Mouse (Mus musculus) forebrain, embryonic 16.5 days (tissue): ENCODE data around the gene Fam166a. TPM values are rescaled to one million over a fixed set of nuclear protein-coding genes. Genes with fewer than 3 reads are reported as not detected.

Source experiments
- ATAC-seq: fragments of 200-750 bp; cut with Nextera tagmentation; 2 replicates; pipeline ENCODE4 v1.8.0; 2017; ENCODE audit warnings: mild to moderate bottlenecking, moderate library complexity
- H3K27ac ChIP-seq: fragments of 300-500 bp; sonication (generic); 2 replicates; pipeline ENCODE4 v1.5.1; 2014; ENCODE audit warnings: low read length, control low read depth
- H3K27me3 ChIP-seq: fragments of 300-500 bp; sonication (generic); replicated peaks from 2 replicates; pipeline ENCODE4 v1.6.1; 2014; ENCODE audit warnings: low read length; ENCODE audit not compliant: control insufficient read depth, insufficient read depth
- H3K36me3 ChIP-seq: fragments of 300-500 bp; sonication (generic); 2 replicates; pipeline ENCODE4 v1.6.1; 2014; ENCODE audit not compliant: control insufficient read depth, insufficient read depth
- H3K4me1 ChIP-seq: fragments of 300-500 bp; sonication (generic); replicated peaks from 2 replicates; pipeline ENCODE4 v1.6.1; 2014; ENCODE audit warnings: low read length; ENCODE audit not compliant: control insufficient read depth, insufficient read depth
- H3K4me2 ChIP-seq: fragments of 300-500 bp; sonication (generic); 2 replicates; pipeline ENCODE4 v1.6.1; 2014; ENCODE audit warnings: mild to moderate bottlenecking, low read length, control low read depth
- H3K4me3 ChIP-seq: fragments of 300-500 bp; sonication (generic); replicated peaks from 2 replicates; pipeline ENCODE4 v1.5.1; 2014; ENCODE audit warnings: mild to moderate bottlenecking, low read length, control low read depth
- H3K9ac ChIP-seq: fragments of 300-500 bp; sonication (generic); replicated peaks from 2 replicates; pipeline ENCODE4 v1.6.1; 2014; ENCODE audit warnings: low read depth, low read length, control low read depth
- H3K9me3 ChIP-seq: fragments of 300-500 bp; sonication (generic); 2 replicates; pipeline ENCODE4 v1.6.1; 2016; ENCODE audit warnings: low read length; ENCODE audit not compliant: control insufficient read depth
- WGBS: fragments of 180-500 bp; shearing (Covaris S2); extraction: QIAGEN DNeasy Blood & Tissue Kit; methylation state at CpG from one replicate; pipeline ENCODE4 v1.1.7; 2014; 5-methylcytosine and 5-hydroxymethylcytosine counted together
- polyA plus RNA-seq: library from polyadenylated mRNA; unstranded; fragments of >200 nt; fragmentation: Nextera tagmentation; extraction: Ambion mirVana; gene quantifications from 2 replicates; pipeline ENCODE4 v1.2.1, GENCODE M21; 2015

The Fam166a gene
- polyA plus RNA-seq, 1 experiment from 2014 or later: not detected

DNA sequence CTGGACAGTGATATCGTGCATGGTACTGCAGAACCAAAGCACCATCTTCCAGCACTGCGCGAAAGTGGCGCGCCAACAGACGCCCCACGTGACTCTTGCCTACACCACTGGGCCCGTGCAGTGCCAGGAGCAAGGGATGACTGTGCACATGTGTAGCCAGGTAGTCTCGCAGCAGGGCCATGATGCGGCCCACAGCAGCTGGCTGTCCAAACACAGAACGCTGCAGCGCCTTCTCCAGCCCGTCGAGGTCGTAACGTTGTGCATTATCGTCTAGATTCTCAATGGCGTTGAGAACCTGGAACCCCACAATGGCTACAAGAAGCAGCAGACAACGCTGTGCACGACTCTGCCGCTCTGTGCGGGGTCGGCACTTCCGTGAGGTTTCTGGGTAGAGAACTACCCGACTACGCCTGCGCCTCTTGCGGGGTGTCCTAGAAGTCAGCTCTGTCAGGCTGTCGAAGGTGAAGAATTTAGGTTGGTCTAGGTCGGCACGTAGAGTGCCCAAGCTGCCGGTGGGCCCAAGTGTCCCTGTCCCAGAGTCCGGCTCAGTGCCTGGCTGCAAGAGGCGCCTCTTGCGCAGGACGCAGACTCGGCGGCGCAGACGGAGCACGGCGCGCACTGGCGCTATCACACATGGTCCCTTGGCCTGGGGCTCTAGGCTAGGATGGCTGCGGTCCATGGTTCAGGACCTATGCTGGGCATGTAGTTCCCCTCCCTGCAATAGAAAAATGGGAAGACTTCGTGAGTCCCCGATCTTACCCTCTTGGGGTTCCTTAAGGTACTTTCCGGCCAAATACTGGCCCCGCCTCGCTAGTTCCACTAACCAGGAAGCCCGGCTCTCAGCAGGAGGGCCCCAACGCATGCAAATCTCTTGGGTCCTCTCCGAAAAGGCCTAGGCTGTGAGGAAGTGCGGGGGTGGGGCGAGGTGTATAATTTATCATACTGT, 23.1 kb upstream of the Fam166a start:
- Histone ChIP-seq H3K27me3 (peaks cover 21% of the 10 kb centered on the region), H3K36me3 (peaks cover 9% of the 10 kb centered on the region), H3K9me3 (no peaks in the 10 kb centered on the region), H3K9ac (no peak overlapping the region), H3K4me1 (peaks cover 3% of the 10 kb centered on the region; the same call in 1 of the 2 replicates), H3K4me3 (no peak overlapping the region), H3K27ac (no peak overlapping the region), H3K4me2 (0 out of 2 replicates have a peak overlapping the region, but pooled peaks have one; percentile 7)
- WGBS: 22% methylated on average over 55 of the region's 55 CpGs
- ATAC-seq: no peak

DNA sequence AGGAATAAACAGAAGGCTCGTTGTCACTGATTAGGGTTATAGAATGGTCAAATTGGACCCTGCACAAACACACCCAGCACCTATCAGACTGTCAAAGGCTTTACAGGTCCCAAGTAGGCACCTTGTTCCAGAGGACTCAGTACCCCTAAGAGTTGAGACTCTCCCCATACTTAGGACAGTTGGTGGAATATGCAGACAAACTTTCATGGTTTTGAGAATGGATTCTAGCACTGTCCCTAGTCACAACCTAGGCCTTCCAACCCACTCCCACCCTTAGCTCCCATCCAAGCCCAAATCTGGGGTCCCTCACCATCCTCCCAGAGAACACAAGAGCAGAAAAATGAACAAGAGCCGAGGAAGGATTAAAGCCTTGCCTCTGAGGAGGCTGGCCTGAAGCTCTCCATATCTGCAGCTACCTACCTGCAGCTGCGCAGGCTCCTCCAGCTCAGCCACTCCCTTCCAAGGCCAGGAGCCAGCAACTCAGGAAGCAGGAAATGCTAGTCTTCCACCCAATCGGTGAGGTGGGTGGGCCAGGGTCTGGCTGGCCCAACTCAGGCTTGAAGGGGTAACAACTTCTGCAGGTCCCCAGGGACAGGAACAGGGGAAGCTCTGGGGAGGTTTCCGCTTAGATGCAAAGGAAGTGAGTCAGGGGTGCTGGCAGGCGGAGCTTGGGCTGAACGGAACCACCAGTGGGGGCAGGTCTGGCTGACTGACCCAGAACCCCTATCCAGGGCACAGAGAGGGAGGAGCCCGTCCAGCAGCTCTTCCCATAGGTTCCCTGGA, 22.2 kb upstream of the Fam166a start, which contains the start of gene Tor4a:
TSS of gene Tor4a (minus strand) at position 715 of the 783 bp plus-strand sequence.
- no peaks in the 10 kb centered on the region for H3K9me3 ChIP-seq
- WGBS: 13% methylated on average over 8 of the region's 8 CpGs
- H3K4me2 ChIP-seq: no peak within 1 kb of the TSS
- peaks cover 3% of the 10 kb centered on the region; the same call in 1 of the 2 replicates for H3K4me1 ChIP-seq
- H3K27me3 ChIP-seq: peaks cover 21% of the 10 kb centered on the region
- H3K4me3 ChIP-seq: no peak within 1 kb of the TSS
- peaks cover 13% of the 10 kb centered on the region for H3K36me3 ChIP-seq
- no peak for ATAC-seq
- no peak within 1 kb of the TSS for H3K27ac ChIP-seq
- H3K9ac ChIP-seq: no peak within 1 kb of the TSS

GRCm38 (mm10) chr2:25197191-25197590, 21.4 kb upstream of the Fam166a start:
- Histone ChIP-seq H3K4me2 (no peak overlapping the region), H3K36me3 (peaks cover 14% of the 10 kb centered on the region), H3K9ac (no peak overlapping the region), H3K4me1 (peaks cover 3% of the 10 kb centered on the region; the same call in 1 of the 2 replicates), H3K9me3 (no peaks in the 10 kb centered on the region), H3K27me3 (peaks cover 21% of the 10 kb centered on the region), H3K27ac (no peak overlapping the region), H3K4me3 (no peak overlapping the region)
- ATAC-seq: no peak
- WGBS: 23% methylated on average over 2 of the region's 2 CpGs

DNA sequence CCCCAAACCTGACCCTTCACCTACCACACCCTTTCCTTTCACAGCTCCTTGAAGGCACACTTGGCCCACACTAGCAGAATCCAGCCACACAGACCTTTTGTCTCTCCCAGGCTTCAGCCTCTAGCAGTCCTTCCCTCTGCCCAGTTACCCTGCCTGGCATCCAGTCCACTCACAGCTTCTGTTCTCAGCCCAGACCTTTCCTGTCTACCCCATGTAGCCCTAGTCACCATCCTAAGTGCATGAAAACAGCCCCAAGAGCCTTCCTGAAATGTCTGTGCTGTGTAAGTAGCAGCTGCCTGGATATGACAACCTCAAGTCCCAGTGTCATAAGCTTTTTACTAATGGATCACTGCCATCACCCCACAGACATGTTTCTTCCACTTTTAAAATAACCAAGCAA, 20.6 kb upstream of the Fam166a start:
- no peak overlapping the region for H3K27ac ChIP-seq
- ATAC-seq: no peak
- H3K9me3 ChIP-seq: no peaks in the 10 kb centered on the region

DNA sequence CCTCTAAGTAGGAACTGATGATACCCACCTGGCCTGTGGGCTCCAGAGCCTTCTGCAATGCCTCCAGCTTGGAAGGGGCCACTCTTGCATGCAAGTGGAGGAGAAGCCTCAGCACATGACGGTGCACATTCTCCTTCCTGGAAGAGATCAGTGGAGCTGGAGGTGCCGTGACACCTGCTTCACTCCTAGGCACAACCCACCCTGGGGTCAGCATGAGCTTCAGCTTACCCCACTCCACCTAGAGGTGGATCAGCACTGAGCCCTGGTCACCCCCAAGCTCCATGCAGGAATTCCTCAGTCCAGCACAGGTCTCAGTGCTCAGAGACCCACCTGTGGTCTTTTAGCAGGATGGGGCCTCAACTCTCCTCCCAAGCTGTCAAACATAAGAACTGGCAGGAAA, 17.9 kb upstream of the Fam166a start:
- Histone ChIP-seq H3K4me2 (no peak overlapping the region), H3K9ac (no peak overlapping the region), H3K27me3 (peaks cover 12% of the 10 kb centered on the region), H3K36me3 (peaks cover 19% of the 10 kb centered on the region), H3K9me3 (no peaks in the 10 kb centered on the region), H3K27ac (no peak overlapping the region), H3K4me3 (no peak overlapping the region), H3K4me1 (no peaks in the 10 kb centered on the region)
- no peak for ATAC-seq
- 94% methylated on average over 2 of the region's 2 CpGs for WGBS

More for the DNA sequence above, 20.6 kb upstream of the Fam166a start:
- Histone ChIP-seq H3K4me2 (no peak overlapping the region), H3K36me3 (peaks cover 16% of the 10 kb centered on the region), H3K9ac (no peak overlapping the region), H3K4me3 (no peak overlapping the region), H3K27me3 (peaks cover 21% of the 10 kb centered on the region), H3K4me1 (peaks cover 3% of the 10 kb centered on the region; the same call in 1 of the 2 replicates)

DNA sequence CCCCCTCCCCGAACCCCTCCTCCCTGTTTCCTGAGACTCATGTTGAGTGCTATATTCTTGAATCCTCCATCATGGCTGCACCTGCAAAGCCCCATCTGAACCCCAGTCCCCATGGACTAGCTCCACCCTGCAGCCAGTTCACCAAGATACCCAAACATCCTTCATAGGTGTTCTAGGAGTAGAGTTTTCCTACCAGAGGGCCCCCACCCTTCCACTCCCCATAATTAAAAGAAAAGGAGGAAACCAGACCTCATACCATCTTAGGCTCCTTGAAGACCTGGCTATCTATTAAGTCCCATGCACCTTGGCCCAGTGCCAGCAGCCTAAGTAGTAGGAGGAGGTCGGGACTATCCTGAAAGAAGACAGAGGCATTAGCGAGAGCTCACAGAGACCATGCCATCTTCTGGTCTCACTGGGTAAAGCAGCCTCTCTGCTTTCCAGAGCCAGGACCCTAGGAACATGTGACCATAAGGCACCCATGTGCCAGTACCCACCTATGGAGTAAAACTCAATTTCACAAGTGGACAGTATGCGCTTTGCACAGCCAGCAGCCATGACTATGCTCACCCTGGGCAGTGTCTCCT, 14.8 kb upstream of the Fam166a start:
- WGBS: 56% methylated on average over 4 of the region's 4 CpGs

DNA sequence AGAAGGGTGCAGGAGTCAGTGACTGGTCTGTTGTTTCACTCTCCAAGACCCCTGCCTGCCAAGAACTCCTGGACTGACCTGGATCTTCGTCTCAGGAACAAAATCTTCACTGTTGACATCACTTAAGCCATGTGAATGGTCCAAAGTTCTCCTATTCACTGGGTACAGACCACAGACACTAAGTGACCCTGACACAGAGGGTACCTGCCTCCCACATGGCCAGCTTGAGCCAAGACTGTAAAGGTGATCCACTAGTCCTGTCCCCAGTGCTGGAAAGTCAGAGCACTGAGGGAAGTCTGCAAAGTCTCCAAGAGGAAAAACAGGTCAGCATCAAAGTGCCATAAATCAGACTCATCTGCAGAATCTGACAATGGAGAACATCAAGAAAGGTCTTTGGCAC, 11.0 kb upstream of the Fam166a start:
- no peak for ATAC-seq
- no peak overlapping the region for H3K4me3 ChIP-seq
- H3K4me2 ChIP-seq: no peak overlapping the region
- 73% methylated on average over 1 of the region's 1 CpGs for WGBS
- no peaks in the 10 kb centered on the region for H3K9me3 ChIP-seq
- H3K36me3 ChIP-seq: peaks cover 5% of the 10 kb centered on the region; the same call in 1 of the 2 replicates
- no peak overlapping the region for H3K27ac ChIP-seq
- no peak overlapping the region for H3K9ac ChIP-seq
- H3K27me3 ChIP-seq: no peaks in the 10 kb centered on the region
- H3K4me1 ChIP-seq: peaks cover 15% of the 10 kb centered on the region

More for the DNA sequence above, 14.8 kb upstream of the Fam166a start:
- Histone ChIP-seq H3K4me3 (no peak overlapping the region), H3K36me3 (peaks cover 21% of the 10 kb centered on the region), H3K9me3 (no peaks in the 10 kb centered on the region), H3K4me2 (no peak overlapping the region), H3K4me1 (no peaks in the 10 kb centered on the region), H3K27me3 (no peaks in the 10 kb centered on the region), H3K9ac (no peak overlapping the region), H3K27ac (no peak overlapping the region)
- ATAC-seq: no peak

- ATAC-seq: peak; percentile 41
- Histone ChIP-seq H3K4me2 (peak overlapping the region; percentile 76), H3K36me3 (peaks cover 2% of the 10 kb centered on the region; the same call in 1 of the 2 replicates), H3K9ac (peak overlapping the region; percentile 95), H3K27me3 (0 out of 2 replicates have a peak, but pooled peaks cover under 1% of the 10 kb centered on the region), H3K9me3 (no peaks in the 10 kb centered on the region), H3K4me1 (peaks cover 15% of the 10 kb centered on the region), H3K4me3 (peak overlapping the region; percentile 88), H3K27ac (peak overlapping the region; percentile 82)
- under 1% methylated on average over 24 of the region's 24 CpGs for WGBS
Measured at GRCm38 (mm10) chr2:25210686-25211085, 7.9 kb upstream of the Fam166a start.
